Mouse (Mus musculus) MEL (cell line): ENCODE results near the gene Kcnk7.

ENCODE experiments used
- CTCF ChIP-seq, 3 experiments: IDR thresholded peaks in 2 of 3; conservative IDR thresholded peaks in 1 of 3; 2 replicates each; pipeline ENCODE4 v1.5.1; 2011 to 2012; ENCODE audit warnings: low read length in 3 of 3, low read depth in 2 of 3, mild to moderate bottlenecking in 2 of 3, improper control_type of control experiment in 1 of 3, inconsistent platforms in 1 of 3, mixed read lengths in 1 of 3, moderate library complexity in 1 of 3; ENCODE audit not compliant: control insufficient read depth in 1 of 3, insufficient read depth in 1 of 3, poor library complexity in 1 of 3, severe bottlenecking in 1 of 3
- NRF1 ChIP-seq: IDR thresholded peaks from 2 replicates; pipeline ENCODE4 v1.6.1; 2014; ENCODE audit warnings: low read depth, mild to moderate bottlenecking, inconsistent platforms, low read length, improper control_type of control experiment, moderate library complexity; ENCODE audit not compliant: poor library complexity, insufficient read depth, severe bottlenecking
- ZC3H11A ChIP-seq: IDR thresholded peaks from 2 replicates; pipeline ENCODE4 v1.6.1; 2012; ENCODE audit warnings: low read depth, mild to moderate bottlenecking, inconsistent platforms, low read length, improper control_type of control experiment

GRCm38 (mm10) chr19:5688200-5689087 lies 15.7 kb upstream of the Kcnk7 start, which contains the start of the genes Map3k11 and Pcnx3:
- TF ChIP-seq ZC3H11A (no peak), CTCF (IDR thresholded peaks at IDR 0.05 in 2 of 3, conservative IDR thresholded peaks at IDR 0.05 in 1 of 3; ENCODE audit: control insufficient read depth in 1 of 3, insufficient read depth in 1 of 3, low read depth in 2 of 3, low read length in 3 of 3, poor library complexity in 1 of 3, severe bottlenecking in 1 of 3) (no peak), NRF1 (peak; percentile 92)
